Mouse (Mus musculus) left cerebral cortex, postnatal 14 days (tissue): Measurements from ENCODE around the gene Gm10037. TPM values are rescaled to one million over a fixed set of nuclear protein-coding genes. Genes with fewer than 3 reads are reported as not detected.
"Not testable (repeated sequence)": the region's sequence is repeated elsewhere in the genome, so short reads cannot be mapped to it uniquely, and the experiment has no call there.

ENCODE experiments used
- DNase-seq, 2 experiments: peaks; one replicate each; pipeline ENCODE4 v3.0.0; 2021 to 2022; ENCODE audit warnings: low spot score in 2 of 2, mixed read lengths in 1 of 2
- intact Hi-C: fragments of 180-260 bp; cut with DNase I; formaldehyde crosslinking; loops from one replicate; pipeline ENCODE4 v1.15.1; 2025
- long read RNA-seq, 2 experiments: library from polyadenylated mRNA; stranded (forward); transcript quantifications; one replicate each; pipeline ENCODE4 v2.0.0; 2021
- total RNA-seq, 2 experiments: library from RNA; stranded (reverse); gene quantifications; 2 replicates each; pipeline ENCODE4 v1.2.3; 2021

Gene Gm10037
- total RNA-seq = 10 to 100 TPM in 1 of 2 experiments, 1 to 10 TPM in 1; 7.0 to 10.2 TPM
- long read RNA-seq, experiment 1, partial matches to known transcripts = 0 of 5 reads
- long read RNA-seq, experiment 1, other reads (novel, unspliced or antisense) = 4 of 5 reads
- long read RNA-seq, experiment 2, partial matches to known transcripts = 0 of 5 reads
- long read RNA-seq, experiment 2, other reads (novel, unspliced or antisense) = 5 of 5 reads

DNA sequence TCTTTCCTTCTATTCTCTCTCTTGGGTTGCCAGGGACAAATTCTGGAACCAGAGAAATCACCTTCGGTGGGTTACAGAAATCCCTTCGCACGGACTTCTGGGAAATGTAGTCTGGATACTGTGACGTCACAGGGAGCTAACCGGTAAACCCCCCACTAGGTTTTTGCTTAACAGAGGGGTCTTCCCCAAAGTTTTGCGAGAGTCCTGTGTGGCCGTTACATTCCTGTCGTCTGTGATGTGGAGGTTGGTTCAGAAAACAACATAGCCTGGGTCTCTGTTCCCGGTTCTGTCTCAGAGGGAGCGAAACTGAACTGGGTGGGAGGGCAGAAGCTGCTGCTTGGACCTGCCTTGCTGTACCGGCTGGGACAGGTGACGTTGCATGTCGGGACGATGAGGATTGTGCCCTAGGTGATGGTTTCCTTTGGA, at the start of gene Gm10037:
Gene Gm10037 (plus strand): TSS at position 196 of the 426 bp plus-strand sequence.
- DNase-seq = peak; percentile 64 to 72
- intact Hi-C loops = no loop called here

DNA sequence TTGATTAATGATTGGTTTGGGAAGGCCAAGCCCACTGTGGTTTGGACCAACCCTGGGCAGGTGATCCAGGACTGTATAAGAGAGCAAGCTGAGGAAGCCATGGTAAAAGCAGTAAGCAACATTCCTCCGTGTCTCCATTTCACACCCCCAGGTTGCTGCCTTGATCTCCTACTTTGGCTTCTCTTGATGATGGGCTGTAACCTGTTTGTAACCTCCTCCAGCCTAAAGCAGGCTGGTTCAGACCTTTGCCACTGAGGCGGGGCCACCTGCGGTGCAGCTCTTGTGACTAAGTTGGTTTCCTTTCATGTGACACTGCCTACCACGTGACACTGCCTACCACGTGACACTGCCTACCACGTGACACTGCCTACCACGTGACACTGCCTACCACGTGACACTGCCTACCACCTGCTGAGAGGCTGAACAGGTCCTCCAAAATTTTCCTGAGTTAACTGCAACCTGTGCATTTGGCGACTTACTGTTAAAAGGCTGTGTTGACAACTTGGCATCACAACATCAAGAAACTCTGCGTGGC, 38.9 kb upstream of the Gm10037 start:
- intact Hi-C loops = no loop called here
- DNase-seq = no peak

- intact Hi-C loops = no loop called here
- no peak for DNase-seq
Measured at GRCm38 (mm10) chr13:67798618-67799017, 32.3 kb upstream of the Gm10037 start.

- DNase-seq, intact Hi-C loops: not testable (repeated sequence)
Measured at GRCm38 (mm10) chr13:67799151-67799550, 31.8 kb upstream of the Gm10037 start.

GRCm38 (mm10) chr13:67811651-67812210, 19.2 kb upstream of the Gm10037 start:
- DNase-seq = no peak
- intact Hi-C loops = no loop called here

DNA sequence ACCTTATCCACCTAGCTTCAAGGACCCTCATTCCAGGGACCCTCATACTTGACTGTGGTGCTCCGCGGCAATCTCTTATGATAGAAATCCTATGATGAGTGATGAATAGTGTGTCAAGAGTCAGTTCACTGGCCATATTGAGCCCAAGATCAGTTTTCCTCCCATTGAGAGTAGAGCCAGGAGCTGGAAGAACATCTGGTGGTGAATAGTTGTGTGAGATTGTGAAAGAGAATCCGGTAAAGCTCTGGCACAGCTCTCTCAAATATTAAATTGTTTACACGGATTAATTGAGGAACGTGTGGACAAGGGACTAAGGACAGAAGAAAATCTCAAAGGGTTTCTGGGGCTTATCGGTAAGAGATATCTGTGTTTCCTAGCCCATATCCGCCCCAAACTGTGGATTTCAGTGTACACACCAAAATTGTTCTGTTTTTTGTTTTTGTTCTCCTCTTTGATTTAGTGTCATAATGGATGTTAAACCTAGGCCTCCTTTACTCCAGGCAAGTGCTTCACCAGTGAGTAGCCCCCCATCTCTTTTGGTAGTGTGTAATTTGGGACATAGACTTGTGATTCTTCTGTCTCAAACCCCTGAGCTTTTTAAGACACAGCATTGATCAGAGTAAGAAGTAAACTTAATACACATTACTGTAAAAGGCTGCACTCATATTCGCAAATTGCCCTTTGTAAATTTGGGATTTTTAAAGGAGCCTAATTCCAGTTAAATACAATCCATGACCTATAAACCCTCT, 17.8 kb upstream of the Gm10037 start:
- no peak for DNase-seq
- intact Hi-C loops = no loop called here

DNA sequence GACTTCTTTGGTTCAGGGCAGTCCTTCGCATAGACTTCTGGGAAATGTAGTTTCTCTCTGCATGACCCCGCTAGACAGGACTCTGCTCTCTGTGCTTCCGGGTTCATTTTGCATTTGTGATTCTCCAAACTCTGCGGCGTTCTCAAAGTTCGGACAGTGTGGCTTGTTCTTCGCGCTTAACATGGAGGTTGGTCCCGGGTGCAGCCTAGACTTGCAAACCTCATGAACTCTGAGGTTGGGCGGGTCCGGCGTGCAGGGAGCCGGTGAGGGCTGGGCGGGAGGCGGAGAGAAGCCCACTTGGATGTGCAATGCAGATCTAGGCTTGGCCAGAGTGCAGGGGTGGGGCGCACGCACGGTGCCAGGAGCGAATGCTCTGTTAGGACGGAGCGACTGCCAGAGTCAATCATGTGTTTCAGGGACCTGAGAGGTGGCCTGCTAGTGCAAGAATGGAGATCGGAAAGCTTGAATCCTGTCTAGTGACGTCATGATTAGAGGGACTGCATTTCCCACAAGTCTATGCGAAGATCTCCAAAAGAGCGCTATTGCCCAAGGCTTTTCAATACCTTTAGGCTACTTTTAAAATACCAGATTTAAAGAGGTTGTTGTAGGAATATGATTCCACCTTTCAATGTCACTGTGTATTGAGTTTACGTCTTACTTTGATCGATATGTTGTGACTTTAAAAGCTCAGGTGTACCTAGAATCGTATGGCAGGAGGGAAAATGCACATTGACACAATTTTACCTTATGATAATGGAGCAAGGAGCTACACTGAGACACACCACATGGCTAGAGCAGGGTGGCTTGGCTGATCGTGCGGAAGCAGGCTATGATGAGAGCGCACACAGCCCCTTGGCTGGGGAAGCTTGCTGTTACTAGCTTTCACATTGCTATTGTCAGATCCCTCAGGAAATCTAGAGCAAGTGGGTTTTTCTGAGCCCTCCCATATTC, 16.9 kb upstream of the Gm10037 start, which contains the start of gene Zfp273:
Gene Zfp273 (plus strand): TSS at position 31 of the 951 bp plus-strand sequence.
- intact Hi-C loops = no loop called here
- DNase-seq = peak; percentile 69 to 85

- intact Hi-C loops = no loop called here
- DNase-seq = no peak
Measured at GRCm38 (mm10) chr13:67818636-67819035, 12.3 kb upstream of the Gm10037 start.

- intact Hi-C loops, DNase-seq: not testable (repeated sequence)
Measured at GRCm38 (mm10) chr13:67833137-67833536, 2.2 kb downstream of the Gm10037 start.

DNA sequence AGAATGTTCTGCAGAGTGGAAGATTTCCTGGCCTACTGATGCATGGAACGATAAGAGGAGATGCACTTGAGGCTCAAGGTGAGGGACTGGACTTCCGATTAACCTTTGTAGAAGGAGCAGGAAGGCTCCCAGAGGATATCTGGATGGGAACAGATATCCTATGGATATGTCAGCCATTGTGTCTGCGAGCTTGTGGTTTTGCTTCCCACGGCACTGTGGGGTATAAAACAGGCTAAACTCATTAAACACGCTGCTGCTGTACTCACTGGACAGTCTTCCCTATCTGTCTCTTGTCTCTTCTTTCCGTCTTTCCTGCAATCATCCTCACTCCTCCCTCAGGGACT, 12.8 kb downstream of the Gm10037 start:
- no peak for DNase-seq
- intact Hi-C loops = loop anchor here (5.0 kb wide), 1 partner anchor 206 kb away; the partner anchor contains the start of genes Gm49345 and Zfp729a

DNA sequence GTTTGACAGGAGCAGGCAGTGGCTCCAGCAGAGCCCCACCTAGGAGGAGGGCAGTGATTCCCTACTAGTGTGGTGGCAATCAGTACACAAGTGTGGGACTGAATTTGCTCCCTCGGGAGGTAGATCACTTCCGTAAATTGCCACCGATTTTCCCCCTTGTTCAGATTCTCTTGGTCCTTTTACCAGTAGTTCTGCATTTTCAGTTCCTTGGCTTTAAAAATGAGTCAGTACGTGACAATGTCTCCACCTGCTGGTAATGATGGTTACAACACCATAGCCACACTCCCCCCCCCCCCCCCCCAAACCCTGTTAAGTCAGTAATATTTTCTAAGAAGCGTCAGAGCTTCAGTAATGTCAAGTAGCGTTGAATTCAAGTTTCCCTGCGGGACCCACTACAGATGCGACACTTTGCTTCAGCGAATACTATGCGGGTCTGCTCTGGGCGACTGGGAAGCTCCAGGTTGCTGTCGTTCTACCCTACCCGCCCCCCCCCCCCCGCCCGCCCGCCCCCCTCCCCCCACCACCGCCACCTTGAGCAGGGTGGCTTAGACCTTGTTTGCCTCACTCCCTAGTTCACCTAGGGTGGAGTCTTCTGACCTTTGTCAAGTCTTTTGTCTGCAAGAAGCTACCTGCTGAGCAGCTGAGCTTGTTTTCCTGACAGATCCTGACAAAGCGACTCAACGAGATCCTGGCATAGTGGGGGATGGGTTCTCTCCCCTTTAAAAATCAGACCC, 13.4 kb downstream of the Gm10037 start:
- intact Hi-C loops = loop anchor here (5.0 kb wide), 1 partner anchor 207 kb away; the partner anchor contains the start of genes Gm49345 and Zfp729a
- peak; percentile 68 to 73 for DNase-seq

- intact Hi-C loops = loop anchor here (5.0 kb wide), 2 partner anchors 163 to 208 kb away; partner anchors contain the start of genes Gm49345 and Zfp729a
- DNase-seq = no peak
Measured at GRCm38 (mm10) chr13:67844853-67845194, 13.9 kb downstream of the Gm10037 start.

GRCm38 (mm10) chr13:67850361-67850760, 19.5 kb downstream of the Gm10037 start:
- intact Hi-C loops = no loop called here
- no peak for DNase-seq

GRCm38 (mm10) chr13:67853130-67853529, 22.2 kb downstream of the Gm10037 start:
- DNase-seq = no peak
- intact Hi-C loops = no loop called here

- no peak for DNase-seq
- intact Hi-C loops = no loop called here
Measured at GRCm38 (mm10) chr13:67853983-67854382, 23.1 kb downstream of the Gm10037 start.

GRCm38 (mm10) chr13:67857317-67857716, 26.4 kb downstream of the Gm10037 start:
- intact Hi-C loops = no loop called here
- DNase-seq = no peak

GRCm38 (mm10) chr13:67862508-67862907, 31.6 kb downstream of the Gm10037 start:
- intact Hi-C loops = no loop called here
- DNase-seq = no peak

GRCm38 (mm10) chr13:67863026-67863425, 32.1 kb downstream of the Gm10037 start, which contains the start of gene BC048507:
TSS of gene BC048507 (plus strand) at chr13:67863326.
- intact Hi-C loops = no loop called here
- DNase-seq = no peak
